11 mouse cellular contexts compared by ENCODE assay signal in genomic region chr2:153717861-153718260, GRCm38 (mm10). TPM values are rescaled to one million over a fixed set of nuclear protein-coding genes. Genes with fewer than 3 reads are reported as not detected.
"Had no signal": no experiment of that assay in that cellular context is flagged by ENCODE, and none has a peak within 500 bp of the region (broad histone marks: within the 10 kb centered on the region; RNA-seq: fewer than 3 reads in every experiment).

No protein-coding gene starts in this region.

RNA-seq across cellular contexts. Expression of gene Dnmt3c, which starts 21.4 kb away (rescaled TPM):
- total RNA-seq: liver, adult 2 months; megakaryocyte, adult 5-6 weeks; midbrain, postnatal 0 days; monocyte, adult 5-6 weeks; neutrophil, adult 5-6 weeks had no signal
- polyA plus RNA-seq: liver, adult 2 months; lung, embryonic 15.5 days; midbrain, embryonic 11.5 days; midbrain, embryonic 15.5 days; midbrain, postnatal 0 days; neural tube, embryonic 14.5 days; stomach, postnatal 0 days; thymus, postnatal 0 days had no signal
